Mouse (Mus musculus) heart, postnatal 0 days (tissue): ENCODE results near the gene Nsd1.

Source experiments
- CTCF ChIP-seq: IDR thresholded peaks from 2 replicates; pipeline ENCODE4 v1.5.1; 2016; ENCODE audit warnings: antibody characterized with exemption, control low read depth, low read depth
- EP300 ChIP-seq: IDR thresholded peaks from 2 replicates; pipeline ENCODE4 v1.6.1; 2016; ENCODE audit warnings: antibody characterized with exemption, low read depth

- TF ChIP-seq CTCF (no peak), EP300 (no peak)
These were observed 35.2 kb upstream of the Nsd1 start for GRCm38 (mm10) chr13:55174347-55174746.
